Mouse (Mus musculus) cortical plate, adult 2 months (tissue): ENCODE data around the gene 2900026A02Rik.

ENCODE experiments used
- CTCF ChIP-seq: fragments of 200-500 bp; IDR thresholded peaks from 2 replicates; pipeline ENCODE4 v1.5.1; 2011; ENCODE audit warnings: mild to moderate bottlenecking, control low read depth, low read length; ENCODE audit not compliant: insufficient read depth; ENCODE audit errors: extremely low read depth
- POLR2A ChIP-seq: fragments of 200-500 bp; IDR thresholded peaks from 2 replicates; pipeline ENCODE4 v1.6.1; 2011; ENCODE audit warnings: mild to moderate bottlenecking, low read length, control low read depth; ENCODE audit not compliant: insufficient read depth; ENCODE audit errors: extremely low read depth

- TF ChIP-seq CTCF: no peak
- no peak for TF ChIP-seq POLR2A
These were observed 125.6 kb downstream of the 2900026A02Rik start for GRCm38 (mm10) chr5:113095456-113095855.
